Mouse (Mus musculus): ENCODE results near the gene Khsrp.

- no peak for TF ChIP-seq CTCF (IDR thresholded peaks at IDR 0.05; ENCODE audit: low read depth, low read length)
- TF ChIP-seq POLR2A (IDR thresholded peaks at IDR 0.05; ENCODE audit: extremely low read depth, insufficient read depth, low read length) = no peak
Observed at GRCm38 (mm10) chr17:57070272-57070671, 39.0 kb upstream of the Khsrp start.
